Mouse (Mus musculus): Measurements from ENCODE around the gene Gm12695. TPM values are rescaled to one million over a fixed set of nuclear protein-coding genes. Genes with fewer than 3 reads are reported as not detected.

Gm12695 gene
- polyA plus RNA-seq, 1 experiment, result not detected

DNA sequence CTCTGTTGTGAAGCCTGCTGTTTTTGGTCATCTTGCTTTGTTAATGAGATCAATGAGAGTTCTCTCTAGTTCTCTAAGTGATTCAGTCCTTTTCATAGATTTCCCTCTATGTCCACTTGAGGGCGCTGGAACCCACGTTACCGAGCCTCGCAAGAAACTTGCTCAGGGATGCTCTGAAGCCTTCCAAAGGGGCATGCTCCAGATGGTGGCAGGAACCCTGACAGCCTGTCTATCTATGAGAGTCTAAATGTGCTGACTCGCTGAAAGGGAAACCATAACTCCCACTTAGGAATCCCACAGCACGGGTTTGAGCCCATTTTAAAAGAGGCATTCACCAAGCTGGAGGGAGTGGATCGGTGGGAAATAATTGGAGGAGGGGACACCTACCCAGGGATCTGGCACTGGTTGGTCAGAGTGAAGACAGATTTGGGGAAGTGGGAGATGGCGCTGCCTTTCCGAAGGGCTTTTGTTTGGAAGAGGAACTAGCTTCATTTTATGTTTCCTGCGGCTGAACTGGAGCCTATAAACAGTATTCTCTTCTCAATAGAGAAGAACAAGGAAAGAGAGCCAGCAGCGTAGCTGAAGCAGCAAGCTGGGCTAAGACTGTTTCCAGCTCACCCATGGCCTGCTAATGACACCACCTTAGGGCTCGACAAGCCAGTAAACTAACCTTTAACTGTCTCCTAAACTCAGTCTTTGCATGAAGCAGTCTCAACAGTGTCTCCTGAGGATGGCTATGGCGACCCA, 88.2 kb downstream of the Gm12695 start:
- Histone ChIP-seq H3K27me3 (ENCODE audit: control insufficient read depth, insufficient read depth, insufficient read length) (no peaks in the 10 kb centered on the region), H3K79me2 (ENCODE audit: control insufficient read depth, insufficient read depth) (no peaks in the 10 kb centered on the region), H3K79me3 (ENCODE audit: low read depth) (no peaks in the 10 kb centered on the region), H3ac (ENCODE audit: control insufficient read depth, insufficient read length, low read depth) (no peak overlapping the region), H3K36me3 (ENCODE audit: control insufficient read depth, insufficient read depth) (no peaks in the 10 kb centered on the region), H3K4me3 (ENCODE audit: insufficient read depth, poor library complexity, severe bottlenecking) (no peak overlapping the region)
- no peak for TF ChIP-seq MYOG (IDR thresholded peaks at IDR 0.05; ENCODE audit: control insufficient read depth, extremely low read depth, insufficient read length)
- TF ChIP-seq FOSL1 (IDR thresholded peaks at IDR 0.05; ENCODE audit: insufficient read depth, low read length, poor library complexity, severe bottlenecking), result no peak
- no peak for TF ChIP-seq MYOD1 (IDR thresholded peaks at IDR 0.05; ENCODE audit: control insufficient read depth, insufficient read length, low read depth)
- no peak for TF ChIP-seq MAX (IDR thresholded peaks at IDR 0.05)
- no peak for TF ChIP-seq CEBPB (IDR thresholded peaks at IDR 0.05; ENCODE audit: low read depth)

DNA sequence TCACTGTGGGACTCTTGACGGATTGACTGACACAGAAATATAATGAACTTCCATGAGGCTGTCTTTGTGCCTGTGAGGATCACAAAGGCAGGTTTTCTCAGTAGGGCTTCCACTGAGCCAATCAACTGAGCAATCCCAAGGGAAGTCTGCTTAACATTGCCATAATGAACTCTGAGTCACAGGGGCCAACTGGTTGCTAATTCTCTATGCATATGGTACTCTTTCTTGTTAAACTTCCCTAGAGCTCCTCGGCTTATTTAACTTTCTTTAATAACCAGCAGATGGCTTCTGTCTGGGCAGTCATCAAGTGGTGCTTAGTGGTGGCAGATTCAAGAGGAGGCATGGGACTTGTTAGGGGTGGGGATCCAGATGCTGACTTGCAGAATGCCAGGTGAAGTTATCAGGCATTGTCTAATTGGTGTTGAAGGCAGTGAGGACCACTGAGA, 97.6 kb downstream of the Gm12695 start:
- Histone ChIP-seq H3K27me3 (ENCODE audit: control insufficient read depth, insufficient read depth, insufficient read length) (no peaks in the 10 kb centered on the region), H3K79me2 (ENCODE audit: control insufficient read depth, insufficient read depth) (no peaks in the 10 kb centered on the region), H3K4me3 (ENCODE audit: insufficient read depth, poor library complexity, severe bottlenecking) (no peak overlapping the region), H3K36me3 (ENCODE audit: control insufficient read depth, insufficient read depth) (no peaks in the 10 kb centered on the region), H3ac (ENCODE audit: control insufficient read depth, insufficient read length, low read depth) (no peak overlapping the region), H3K79me3 (ENCODE audit: low read depth) (no peaks in the 10 kb centered on the region)
- no peak for TF ChIP-seq MYOD1 (IDR thresholded peaks at IDR 0.05; ENCODE audit: control insufficient read depth, insufficient read length, low read depth)
- no peak for TF ChIP-seq MYOG (IDR thresholded peaks at IDR 0.05; ENCODE audit: control insufficient read depth, extremely low read depth, insufficient read length)
- no peak for TF ChIP-seq MAX (IDR thresholded peaks at IDR 0.05)
- no peak for TF ChIP-seq FOSL1 (IDR thresholded peaks at IDR 0.05; ENCODE audit: insufficient read depth, low read length, poor library complexity, severe bottlenecking)
- no peak for TF ChIP-seq USF1 (IDR thresholded peaks at IDR 0.05; ENCODE audit: low read depth)
- TF ChIP-seq CEBPB (IDR thresholded peaks at IDR 0.05; ENCODE audit: low read depth), result no peak
- TF ChIP-seq CTCF (IDR thresholded peaks at IDR 0.05; ENCODE audit: control insufficient read depth, insufficient read depth, insufficient read length), result no peak

DNA sequence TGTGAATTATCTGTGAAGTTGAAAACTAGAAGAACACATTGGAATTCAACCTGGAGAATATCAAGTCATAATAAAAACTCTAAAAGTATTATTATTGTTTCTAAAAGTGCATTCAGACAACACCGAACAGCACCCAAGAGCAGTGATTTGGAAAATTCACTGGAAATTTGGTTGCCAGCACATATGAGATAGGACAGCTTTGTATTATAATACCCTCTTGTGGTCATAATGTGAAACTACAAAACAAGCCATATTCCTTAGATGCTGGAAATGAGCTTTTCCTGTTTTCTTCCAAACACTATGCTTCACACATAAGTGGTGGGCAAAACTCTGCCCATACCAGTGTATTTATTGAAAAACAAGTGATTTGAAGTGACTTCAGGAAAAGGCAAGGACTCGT, 101.5 kb downstream of the Gm12695 start:
- H3K4me3 ChIP-seq (ENCODE audit: insufficient read depth, poor library complexity, severe bottlenecking), result no peak overlapping the region
- TF ChIP-seq CEBPB (IDR thresholded peaks at IDR 0.05; ENCODE audit: low read depth) (no peak), CTCF (IDR thresholded peaks at IDR 0.05; ENCODE audit: control insufficient read depth, insufficient read depth, insufficient read length) (no peak), USF1 (IDR thresholded peaks at IDR 0.05; ENCODE audit: low read depth) (no peak), MYOD1 (IDR thresholded peaks at IDR 0.05; ENCODE audit: control insufficient read depth, insufficient read length, low read depth) (no peak), FOSL1 (IDR thresholded peaks at IDR 0.05; ENCODE audit: insufficient read depth, low read length, poor library complexity, severe bottlenecking) (no peak), MAX (IDR thresholded peaks at IDR 0.05) (no peak), MYOG (IDR thresholded peaks at IDR 0.05; ENCODE audit: control insufficient read depth, extremely low read depth, insufficient read length) (no peak)

DNA sequence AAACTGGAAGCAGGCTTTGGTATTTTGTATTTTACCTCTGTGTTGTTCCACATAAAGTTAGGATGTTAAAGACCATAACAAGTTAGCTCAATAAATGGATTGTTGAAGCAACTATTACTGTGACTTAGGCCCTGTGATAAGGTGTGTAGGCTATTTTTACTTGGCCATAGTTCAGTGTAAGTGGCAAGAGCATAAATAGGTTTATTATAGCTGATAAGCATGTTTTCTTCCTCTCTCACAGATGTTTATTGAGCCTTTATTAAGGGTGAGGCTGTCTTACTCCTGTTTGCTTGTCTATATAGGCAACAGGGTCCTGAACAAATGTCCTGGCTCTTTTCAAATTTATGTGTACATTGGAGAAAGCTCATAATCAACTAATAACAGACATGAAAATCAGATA, 104.0 kb downstream of the Gm12695 start:
- Histone ChIP-seq H3K4me3 (ENCODE audit: insufficient read depth, poor library complexity, severe bottlenecking) (no peak overlapping the region), H3K79me3 (ENCODE audit: low read depth) (no peaks in the 10 kb centered on the region), H3K36me3 (ENCODE audit: control insufficient read depth, insufficient read depth) (no peaks in the 10 kb centered on the region), H3K79me2 (ENCODE audit: control insufficient read depth, insufficient read depth) (no peaks in the 10 kb centered on the region), H3K27me3 (ENCODE audit: control insufficient read depth, insufficient read depth, insufficient read length) (no peaks in the 10 kb centered on the region), H3ac (ENCODE audit: control insufficient read depth, insufficient read length, low read depth) (no peak overlapping the region)
- no peak for TF ChIP-seq FOSL1 (IDR thresholded peaks at IDR 0.05; ENCODE audit: insufficient read depth, low read length, poor library complexity, severe bottlenecking)
- TF ChIP-seq CTCF (IDR thresholded peaks at IDR 0.05; ENCODE audit: control insufficient read depth, insufficient read depth, insufficient read length), result no peak
- no peak for TF ChIP-seq USF1 (IDR thresholded peaks at IDR 0.05; ENCODE audit: low read depth)
- no peak for TF ChIP-seq CEBPB (IDR thresholded peaks at IDR 0.05; ENCODE audit: low read depth)
- TF ChIP-seq MYOG (IDR thresholded peaks at IDR 0.05; ENCODE audit: control insufficient read depth, extremely low read depth, insufficient read length), result no peak
- TF ChIP-seq MAX (IDR thresholded peaks at IDR 0.05), result no peak
- no peak for TF ChIP-seq MYOD1 (IDR thresholded peaks at IDR 0.05; ENCODE audit: control insufficient read depth, insufficient read length, low read depth)

More for the DNA sequence above, 101.5 kb downstream of the Gm12695 start:
- no peak overlapping the region for H3ac ChIP-seq (ENCODE audit: control insufficient read depth, insufficient read length, low read depth)
- no peaks in the 10 kb centered on the region for H3K36me3 ChIP-seq (ENCODE audit: control insufficient read depth, insufficient read depth)
- H3K27me3 ChIP-seq (ENCODE audit: control insufficient read depth, insufficient read depth, insufficient read length), result no peaks in the 10 kb centered on the region
- H3K79me3 ChIP-seq (ENCODE audit: low read depth), result no peaks in the 10 kb centered on the region
- H3K79me2 ChIP-seq (ENCODE audit: control insufficient read depth, insufficient read depth), result no peaks in the 10 kb centered on the region

DNA sequence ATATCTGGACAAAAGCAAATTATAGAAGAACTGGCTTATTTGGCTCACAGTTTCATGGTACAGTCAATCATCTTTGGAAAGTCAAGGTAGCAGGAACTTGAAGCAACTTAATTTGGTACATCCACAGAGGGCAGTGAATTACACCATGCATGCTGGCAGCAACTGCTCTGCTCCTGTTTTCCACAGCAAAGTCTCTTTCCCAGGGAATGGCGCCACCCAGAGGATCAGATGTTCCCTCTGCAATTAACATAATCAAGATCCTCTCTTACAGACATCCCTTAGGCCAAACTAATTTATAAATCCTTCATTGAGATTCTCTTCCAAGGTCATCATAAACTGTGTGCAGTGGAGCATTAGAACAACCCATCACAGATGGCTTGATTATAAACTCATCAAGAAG, 104.8 kb downstream of the Gm12695 start:
- H3K36me3 ChIP-seq (ENCODE audit: control insufficient read depth, insufficient read depth), result no peaks in the 10 kb centered on the region
- H3K4me3 ChIP-seq (ENCODE audit: insufficient read depth, poor library complexity, severe bottlenecking), result no peak overlapping the region
- H3K79me3 ChIP-seq (ENCODE audit: low read depth), result no peaks in the 10 kb centered on the region
- TF ChIP-seq MYOD1 (IDR thresholded peaks at IDR 0.05; ENCODE audit: control insufficient read depth, insufficient read length, low read depth), result no peak
- no peak for TF ChIP-seq MYOG (IDR thresholded peaks at IDR 0.05; ENCODE audit: control insufficient read depth, extremely low read depth, insufficient read length)
- no peak for TF ChIP-seq MAX (IDR thresholded peaks at IDR 0.05)
- no peak for TF ChIP-seq CEBPB (IDR thresholded peaks at IDR 0.05; ENCODE audit: low read depth)
- no peak overlapping the region for H3ac ChIP-seq (ENCODE audit: control insufficient read depth, insufficient read length, low read depth)
- no peaks in the 10 kb centered on the region for H3K79me2 ChIP-seq (ENCODE audit: control insufficient read depth, insufficient read depth)
- H3K27me3 ChIP-seq (ENCODE audit: control insufficient read depth, insufficient read depth, insufficient read length), result no peaks in the 10 kb centered on the region

Other genes starting within 250 kb of the Gm12695 start
- 0.68 TPM for gene Cyp2j6, start 231.5 kb downstream of the Gm12695 start, polyA plus RNA-seq (2012; fragmentation: generic; extraction: Trizol)
- gene Cyp2j9, start 193.6 kb downstream of the Gm12695 start, polyA plus RNA-seq (2012; fragmentation: generic; extraction: Trizol), result not detected
- not detected for gene Cyp2j5, start 121.0 kb downstream of the Gm12695 start, polyA plus RNA-seq (2012; fragmentation: generic; extraction: Trizol)